Mouse (Mus musculus) lung, postnatal 0 days (tissue): ENCODE measurements around the gene Pnpt1.

Experiments used
- CTCF ChIP-seq: IDR thresholded peaks from 2 replicates; pipeline ENCODE4 v1.5.1; 2016; ENCODE audit warnings: antibody characterized with exemption, mild to moderate bottlenecking
- EP300 ChIP-seq: IDR thresholded peaks from 2 replicates; pipeline ENCODE4 v1.6.1; 2016; ENCODE audit warnings: antibody characterized with exemption, mild to moderate bottlenecking, control low read depth

DNA sequence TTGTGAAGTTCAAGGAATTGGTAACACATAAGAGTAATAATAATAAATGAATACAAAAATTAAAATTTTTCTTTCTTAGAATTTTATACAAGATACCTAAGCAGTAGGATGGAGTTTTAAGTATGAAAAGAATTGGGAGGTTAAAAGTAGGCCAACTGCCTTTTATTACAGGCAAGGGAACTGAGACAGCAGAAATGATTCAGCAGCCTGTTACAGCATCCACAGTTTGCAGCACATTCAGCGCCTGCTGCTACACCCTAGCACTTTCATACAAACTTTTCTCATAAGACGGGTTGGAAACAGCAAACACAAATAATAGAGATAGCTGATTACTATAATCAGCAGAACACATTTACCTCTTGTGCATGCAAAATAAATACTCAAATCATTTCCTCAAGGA lies 79.2 kb downstream of the Pnpt1 start:
- TF ChIP-seq CTCF (no peak), EP300 (no peak)
